Mouse (Mus musculus) right cerebral cortex, adult 2 months (tissue): ENCODE results near the gene Kpna2.
A peak's percentile ranks its signal among the peaks of the same experiment; 100 is the strongest.
"Not testable (repeated sequence)": the region's sequence is repeated elsewhere in the genome, so short reads cannot be mapped to it uniquely, and the experiment has no call there.

Experiments
- DNase-seq, 2 experiments: peaks; one replicate each; pipeline ENCODE4 v3.0.0; 2021 to 2022; ENCODE audit warnings: low spot score in 2 of 2

Kpna2 gene

DNA sequence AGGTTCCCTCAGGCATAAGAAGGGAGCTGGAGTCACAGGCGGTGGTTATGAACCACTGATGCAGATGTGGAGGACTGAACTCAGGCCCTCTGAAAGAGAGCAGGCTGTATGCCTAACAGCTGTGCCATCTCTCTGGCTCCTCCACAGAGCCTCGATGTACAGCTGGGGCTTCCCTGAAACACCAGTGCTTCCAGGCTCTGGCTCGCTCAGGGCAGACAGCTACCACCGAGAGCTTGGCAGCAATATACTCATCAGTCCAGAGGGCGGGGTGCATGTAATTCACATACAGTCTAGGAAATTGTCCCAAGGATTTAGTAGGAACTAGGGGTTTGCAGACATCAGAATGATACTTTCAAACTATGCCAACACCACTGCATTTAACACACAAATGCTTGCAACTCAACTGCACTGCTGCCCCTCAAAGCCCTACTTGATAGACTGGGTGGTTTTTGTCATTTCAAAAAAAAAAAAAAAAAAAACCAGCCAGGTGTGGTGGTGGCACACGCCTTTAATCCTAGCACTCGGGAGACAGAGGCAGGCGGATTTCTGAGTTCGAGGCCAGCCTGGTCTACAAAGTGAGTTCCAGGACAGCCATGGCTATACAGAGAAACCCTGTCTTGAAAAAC lies 13.2 kb downstream of the Kpna2 start:
- not testable (repeated sequence) for DNase-seq

DNA sequence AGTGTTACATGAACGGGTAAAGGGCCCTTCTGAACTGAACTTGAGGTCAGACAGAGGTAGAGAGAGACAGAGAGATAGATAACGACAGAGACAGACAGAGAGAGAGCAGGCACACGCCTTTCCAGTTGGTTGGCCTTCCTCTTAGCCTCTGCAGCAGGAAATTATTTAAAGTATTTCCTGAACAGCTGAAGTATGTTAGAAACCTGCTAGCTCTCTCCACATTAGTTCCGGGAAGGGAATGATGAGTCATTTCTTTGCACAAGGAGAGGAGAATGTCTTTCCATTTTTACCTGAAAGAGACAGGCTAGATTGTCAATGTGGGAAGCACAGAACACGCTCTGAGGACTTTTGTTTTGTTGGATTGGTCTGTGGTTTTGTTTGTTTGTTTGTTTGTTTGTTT lies 17.0 kb downstream of the Kpna2 start:
- DNase-seq, result no peak

DNA sequence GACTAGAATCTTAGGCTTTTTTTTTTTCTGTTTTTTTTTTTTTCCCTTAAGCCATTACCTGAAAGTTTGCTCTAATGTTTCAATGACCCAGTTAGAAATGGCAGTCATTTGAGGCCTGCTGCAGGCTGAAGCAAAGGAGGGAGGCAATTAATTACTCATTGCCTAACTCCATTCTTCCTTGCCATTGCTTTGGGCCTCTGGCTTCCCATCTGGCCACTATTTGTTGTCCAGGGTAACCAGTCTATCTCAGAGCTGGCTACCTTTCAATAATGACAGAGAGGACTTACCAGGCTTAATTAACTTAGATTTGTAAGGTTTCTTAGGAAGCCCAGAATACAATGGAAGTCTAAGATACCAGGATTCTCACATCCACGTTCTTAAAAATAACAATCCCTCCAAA lies 17.6 kb downstream of the Kpna2 start:
- no peak for DNase-seq

DNA sequence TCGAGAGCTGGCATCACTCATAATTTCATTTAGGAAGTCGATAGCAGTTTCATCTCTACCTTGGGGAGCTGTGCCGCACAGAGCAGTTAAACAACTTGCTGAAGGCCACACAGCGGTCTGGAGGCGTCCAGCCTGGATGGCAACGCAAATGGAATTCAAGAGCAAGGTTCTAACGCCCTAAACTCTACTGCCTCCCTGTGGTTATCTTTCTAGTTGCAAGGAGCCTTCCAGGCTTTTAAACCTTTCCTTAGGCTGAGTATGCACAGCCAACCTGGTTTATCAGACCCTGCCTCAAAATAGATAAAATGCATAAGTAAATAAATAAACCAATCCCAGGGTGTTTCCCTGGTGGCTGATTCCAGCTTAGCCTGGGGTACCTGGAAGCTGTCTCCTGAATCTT lies 18.9 kb downstream of the Kpna2 start:
- DNase-seq, result peak; percentile 68 to 71

DNA sequence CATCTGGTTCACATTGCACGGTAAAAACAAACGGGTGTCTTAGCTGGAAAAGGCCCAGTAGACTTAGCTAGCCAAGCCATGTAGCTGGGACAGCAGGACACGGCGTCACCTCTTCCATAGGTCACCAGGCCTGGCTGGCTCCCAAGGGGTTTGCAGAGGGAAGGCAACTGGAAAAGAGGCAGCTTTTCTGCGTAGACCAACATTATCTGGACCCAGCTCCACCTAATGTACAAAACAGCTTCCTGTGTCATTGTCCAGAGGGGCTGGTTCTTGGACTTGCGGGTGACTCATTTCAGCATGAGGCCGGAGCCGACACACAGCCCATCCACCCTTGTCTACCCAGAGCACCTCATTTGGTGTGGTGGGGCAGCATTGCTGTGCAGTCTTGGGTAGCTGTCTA lies 23.1 kb downstream of the Kpna2 start:
- DNase-seq, result no peak

DNA sequence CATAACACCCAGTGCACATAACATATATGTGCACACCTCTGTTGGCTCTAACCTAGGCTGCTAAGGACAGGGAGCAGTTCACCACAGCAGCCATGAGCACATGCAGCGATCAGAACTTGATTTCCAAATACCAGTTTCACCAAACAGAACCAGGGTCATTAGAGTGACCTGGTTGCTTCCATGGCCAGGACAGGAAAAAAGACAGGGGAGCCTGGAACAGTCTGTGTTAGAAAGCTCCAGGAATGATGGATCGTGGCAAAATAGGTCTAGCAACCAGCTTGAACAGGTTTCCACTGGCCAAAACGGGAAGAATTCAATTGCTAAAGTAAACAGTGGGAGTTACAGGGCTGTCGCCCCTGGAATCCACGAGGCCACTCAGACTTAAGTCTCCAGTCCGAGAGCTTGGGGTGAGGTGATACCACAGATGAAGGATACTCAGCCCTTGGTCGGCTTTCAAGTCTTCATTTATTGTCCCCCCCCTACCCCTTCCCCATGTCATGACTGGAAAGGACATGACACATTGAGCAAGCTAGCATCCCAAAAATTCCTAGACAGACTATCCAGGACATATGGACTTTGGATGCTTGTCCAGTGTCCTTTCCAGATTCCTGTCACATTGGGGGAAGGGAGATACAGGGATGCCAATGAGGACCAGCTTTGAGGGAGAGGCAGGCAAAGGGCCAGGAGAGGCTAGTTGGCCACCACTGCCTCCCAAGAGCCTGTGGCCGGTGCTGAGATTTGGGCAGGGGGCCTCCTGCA lies 23.7 kb downstream of the Kpna2 start:
- no peak for DNase-seq

DNA sequence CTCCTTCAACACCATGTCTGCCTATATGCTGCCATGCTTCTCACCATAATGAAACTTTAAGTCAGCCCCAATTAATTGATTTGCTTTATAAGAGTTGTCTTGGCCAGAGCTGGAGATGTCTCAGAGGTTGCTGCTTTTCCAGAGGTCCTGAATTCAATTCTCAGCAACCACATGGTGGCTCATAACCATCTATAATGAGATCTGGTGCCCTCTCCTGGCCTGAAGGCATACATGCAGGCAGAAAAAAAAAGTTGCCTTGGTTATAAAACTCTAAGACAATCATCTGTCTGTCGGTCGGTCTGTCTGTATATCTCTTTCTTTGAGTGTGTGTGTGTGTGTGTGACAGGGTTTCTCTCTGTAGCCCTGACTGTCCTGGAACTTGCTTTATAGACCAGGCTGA lies 24.9 kb downstream of the Kpna2 start:
- DNase-seq, result no peak

DNA sequence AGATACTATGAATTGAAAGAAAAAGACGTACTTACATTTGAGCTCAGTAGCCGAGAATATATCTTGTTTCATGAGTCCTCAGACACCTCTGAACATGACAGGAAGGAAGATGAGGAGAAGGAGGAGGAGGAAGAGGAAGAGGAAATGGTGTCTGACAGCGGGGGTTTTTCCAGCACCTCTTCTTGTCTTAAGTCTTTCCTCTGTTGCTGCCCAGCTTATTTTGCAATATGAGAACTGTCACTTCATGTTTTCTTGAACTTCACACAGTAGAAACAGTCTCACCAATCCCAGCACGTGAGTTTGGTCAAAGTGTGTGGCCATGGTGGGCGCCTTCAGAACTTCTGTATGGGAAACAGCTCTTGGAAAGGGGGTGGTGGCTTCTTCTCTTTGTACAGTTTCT lies 26.3 kb downstream of the Kpna2 start:
- DNase-seq, result no peak

DNA sequence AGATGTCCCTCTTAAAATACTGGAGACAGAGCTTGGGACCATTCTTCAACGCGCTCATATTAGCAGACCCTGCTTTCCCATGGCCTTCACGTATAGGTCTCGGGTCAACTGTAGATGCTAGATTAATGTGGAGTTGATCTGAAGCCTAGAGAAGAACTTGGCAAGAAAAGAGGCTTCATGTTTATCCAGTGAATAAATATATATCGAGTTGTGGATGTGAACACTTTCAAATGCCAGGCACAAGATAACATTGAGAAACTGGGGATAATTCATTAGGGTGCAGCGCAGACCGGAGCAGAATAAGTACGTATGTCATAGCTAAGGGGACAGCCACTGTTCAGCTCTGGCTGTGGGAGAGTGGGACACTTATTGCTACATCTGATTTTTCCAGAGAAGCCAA lies 29.5 kb downstream of the Kpna2 start:
- DNase-seq, result no peak

DNA sequence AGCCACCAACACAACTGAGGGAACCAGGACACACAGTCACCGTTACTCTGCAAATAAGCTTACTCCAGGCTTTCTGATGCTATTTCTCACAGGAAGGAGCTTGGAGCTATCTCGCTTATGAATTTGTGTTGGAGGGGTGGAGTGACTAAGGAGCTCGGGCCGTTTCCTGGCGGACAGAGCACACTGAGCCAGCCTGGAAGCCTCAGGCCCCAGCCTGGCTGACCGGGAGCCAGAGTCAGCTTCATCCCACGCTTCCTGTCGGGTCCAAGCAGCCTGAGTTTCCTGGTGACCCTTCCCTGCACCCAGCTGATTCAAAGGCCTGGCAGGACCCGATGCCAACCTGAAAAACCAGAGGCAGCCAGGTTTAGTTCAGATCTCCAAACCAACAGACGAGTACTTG lies 31.7 kb downstream of the Kpna2 start:
- DNase-seq, result no peak

DNA sequence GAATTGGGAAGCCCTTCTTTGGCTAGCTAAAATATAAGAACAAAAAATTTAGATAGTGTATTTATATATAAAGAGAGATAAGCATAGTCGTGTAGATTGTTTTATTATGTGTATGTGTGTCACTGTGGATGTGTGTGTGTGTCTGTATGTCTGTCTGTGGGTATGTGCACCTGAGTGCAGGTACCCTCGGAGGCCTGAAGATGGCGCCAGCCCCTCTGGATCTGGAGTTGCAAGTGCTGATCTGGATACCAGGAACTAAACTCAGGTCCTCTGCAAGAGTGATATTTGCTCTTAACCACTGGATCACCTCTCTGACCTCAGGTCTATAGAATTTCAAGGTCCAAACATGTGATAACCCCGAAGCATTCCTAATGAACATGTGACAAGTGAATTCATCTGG lies 33.5 kb downstream of the Kpna2 start:
- DNase-seq, result no peak

DNA sequence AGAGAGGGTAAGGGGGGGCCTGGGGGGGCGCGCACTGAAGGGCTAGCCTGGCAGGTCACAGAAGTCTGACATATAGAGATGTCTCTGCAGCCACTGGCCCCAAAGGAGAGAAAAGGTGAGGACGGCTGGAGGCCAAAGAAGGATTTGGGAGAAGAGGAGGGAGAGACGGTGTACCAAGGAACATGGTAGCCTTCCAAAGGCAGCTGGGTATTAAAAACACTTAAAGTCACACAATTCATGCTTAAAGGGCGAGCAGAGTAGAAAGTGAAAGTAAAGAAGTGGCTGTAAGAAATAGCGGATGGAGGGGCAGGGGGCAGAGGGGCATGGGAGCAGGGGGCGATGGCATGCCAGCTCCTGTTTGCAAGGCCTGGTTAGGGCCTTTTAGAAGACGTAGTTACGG lies 37.0 kb downstream of the Kpna2 start:
- DNase-seq, result no peak

DNA sequence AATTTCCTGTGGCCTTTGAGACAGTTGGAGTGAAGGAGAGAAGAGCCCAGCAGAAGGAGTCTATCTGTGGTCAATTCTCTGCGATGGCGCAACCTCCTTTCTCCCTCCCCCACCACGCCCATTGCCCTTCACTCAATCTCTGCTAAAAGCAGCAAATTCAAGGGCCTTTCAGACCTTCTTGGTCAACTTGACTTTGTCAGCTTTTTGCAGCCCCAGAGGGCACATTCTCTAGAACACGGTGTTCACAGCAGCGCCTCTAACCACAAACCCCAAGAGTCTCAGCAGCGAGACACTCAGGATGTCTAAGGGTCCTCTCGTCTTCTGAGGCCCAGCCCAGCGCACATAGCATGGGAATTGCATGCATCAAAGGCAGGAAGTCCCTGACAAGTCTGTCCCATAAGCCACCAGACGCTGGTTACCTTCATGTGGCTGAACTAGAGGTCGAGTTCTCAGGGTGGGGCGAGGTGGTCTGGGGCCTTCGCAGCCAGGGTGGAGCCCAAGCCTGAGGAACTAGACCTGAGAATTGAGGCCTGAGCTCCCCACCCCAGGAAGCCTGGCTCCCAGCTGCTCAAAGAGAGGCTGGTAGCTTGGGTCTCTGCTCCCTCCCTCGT lies 37.8 kb downstream of the Kpna2 start:
- DNase-seq, result no peak

DNA sequence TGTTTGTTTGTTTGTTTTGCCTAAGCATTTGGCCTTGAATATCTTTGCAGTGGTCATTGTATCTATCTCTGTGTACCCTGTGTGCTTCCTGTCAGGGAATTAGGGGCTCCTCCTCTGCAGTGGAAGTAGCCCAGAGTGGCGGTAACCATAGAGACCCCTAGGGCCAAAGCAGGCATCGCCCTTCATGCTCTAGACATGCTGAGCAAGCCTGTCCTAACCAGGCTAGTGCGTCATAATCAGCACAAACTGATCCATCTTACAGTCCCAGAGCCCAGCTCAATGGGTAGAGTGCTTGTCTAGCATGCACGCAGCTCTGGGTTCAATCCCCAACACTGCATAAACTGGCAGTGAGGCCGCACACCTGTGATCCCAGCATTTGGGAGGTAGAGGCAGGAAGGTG lies 40.2 kb downstream of the Kpna2 start:
- no peak for DNase-seq

DNA sequence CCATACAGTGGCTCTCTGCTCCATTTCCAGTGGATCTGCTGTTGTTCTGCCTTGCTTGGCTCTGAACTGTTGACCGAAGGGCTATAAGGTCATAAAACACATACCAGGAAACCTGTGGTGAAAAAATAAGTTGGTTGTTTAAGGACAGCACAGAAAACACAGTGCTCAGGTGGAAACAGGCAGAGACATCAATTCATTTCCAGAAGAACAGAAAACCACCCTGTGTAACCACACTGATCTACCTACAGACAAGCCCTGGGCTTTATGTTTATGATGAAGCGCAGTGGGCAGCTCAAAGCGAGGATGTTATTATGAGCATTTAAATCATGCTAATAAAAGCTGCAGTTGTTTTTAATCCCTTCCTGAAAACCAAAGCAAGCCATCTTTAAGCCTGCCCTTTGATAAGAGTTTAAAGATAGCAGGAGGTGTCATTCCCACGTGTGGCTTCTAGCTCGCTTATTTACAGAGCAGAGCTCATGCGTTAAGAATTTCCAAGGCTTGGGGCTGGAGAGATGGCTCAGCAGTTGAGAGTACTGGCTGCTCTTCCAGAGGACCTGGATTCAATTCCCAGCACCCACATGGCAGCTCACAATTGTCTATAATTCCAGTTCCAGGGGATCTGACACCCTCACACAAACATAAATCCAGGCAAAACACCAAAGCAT lies 40.8 kb downstream of the Kpna2 start:
- no peak for DNase-seq

DNA sequence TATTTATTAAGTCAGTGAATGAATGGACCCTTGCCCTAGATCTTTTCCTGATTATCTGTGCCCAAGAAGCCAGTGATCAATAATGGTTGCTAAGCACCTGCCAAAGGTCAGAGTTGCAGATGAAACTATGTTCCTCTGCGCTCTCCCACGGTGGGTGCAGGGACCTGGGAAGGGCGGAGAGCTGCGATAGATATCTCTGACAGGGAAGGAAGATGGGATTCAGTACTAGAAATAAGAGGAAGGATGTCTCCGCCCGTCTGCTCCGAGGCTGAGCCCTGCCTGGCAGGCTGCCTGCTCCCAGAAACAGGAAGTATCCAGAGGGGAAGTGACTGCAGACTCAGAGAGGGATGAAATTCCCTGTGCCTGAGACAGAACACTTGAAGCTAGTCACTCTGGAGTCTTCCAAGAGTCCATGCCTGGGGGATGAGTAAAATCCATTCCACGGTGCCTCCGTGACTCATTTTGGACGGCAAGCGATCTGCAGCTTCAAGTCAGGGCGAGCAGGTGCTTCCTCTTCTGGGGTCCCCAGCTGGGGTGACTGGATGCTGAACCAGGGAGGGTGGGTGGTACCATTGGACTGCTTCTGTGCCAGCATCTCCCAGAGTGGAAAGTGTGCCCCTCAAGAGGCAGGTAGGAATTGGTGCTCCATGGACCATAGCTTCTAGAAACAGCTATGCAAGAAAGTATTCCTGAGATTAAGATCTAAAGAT lies 41.9 kb downstream of the Kpna2 start:
- DNase-seq, result no peak

DNA sequence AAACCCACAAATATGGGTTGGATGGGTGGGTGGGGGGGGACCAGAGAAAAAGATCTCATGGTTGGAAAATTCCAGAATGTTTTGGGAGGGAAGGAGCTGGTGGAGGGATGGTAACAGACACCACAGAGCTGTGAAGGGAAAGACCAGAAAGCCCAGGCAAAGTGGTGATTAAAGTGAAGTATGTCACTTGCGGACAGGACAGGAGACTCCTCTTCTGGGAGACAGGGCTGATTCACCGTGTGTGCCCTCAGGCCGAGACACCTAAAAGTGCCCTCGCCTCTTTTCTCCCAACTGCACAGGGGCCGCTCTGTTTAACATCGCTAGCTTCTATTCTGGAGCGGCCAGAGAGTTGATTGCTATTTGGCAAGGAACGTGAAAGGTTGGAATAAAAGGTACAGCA lies 44.8 kb downstream of the Kpna2 start:
- DNase-seq, result no peak

DNA sequence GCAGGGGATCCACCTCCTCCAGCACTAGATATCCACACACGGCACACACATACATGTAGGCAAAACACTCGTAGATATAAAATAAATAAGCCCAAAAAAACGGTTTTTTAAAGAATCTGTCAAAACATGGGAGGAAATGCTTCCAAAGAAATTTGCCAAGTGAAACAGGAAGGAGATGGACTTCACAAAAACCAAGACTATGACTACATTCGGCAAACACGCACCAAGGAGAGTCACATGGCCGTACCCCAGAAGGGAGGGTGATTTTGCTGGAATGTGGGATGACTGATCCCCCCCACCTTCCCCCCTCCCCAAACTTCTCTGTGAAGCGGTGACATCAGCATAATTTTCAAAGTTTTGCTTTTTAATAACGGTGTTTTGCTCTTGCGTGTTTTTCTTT lies 45.2 kb downstream of the Kpna2 start:
- DNase-seq, result no peak
